Mouse (Mus musculus): Measurements from ENCODE around the gene Edem3.

DNA sequence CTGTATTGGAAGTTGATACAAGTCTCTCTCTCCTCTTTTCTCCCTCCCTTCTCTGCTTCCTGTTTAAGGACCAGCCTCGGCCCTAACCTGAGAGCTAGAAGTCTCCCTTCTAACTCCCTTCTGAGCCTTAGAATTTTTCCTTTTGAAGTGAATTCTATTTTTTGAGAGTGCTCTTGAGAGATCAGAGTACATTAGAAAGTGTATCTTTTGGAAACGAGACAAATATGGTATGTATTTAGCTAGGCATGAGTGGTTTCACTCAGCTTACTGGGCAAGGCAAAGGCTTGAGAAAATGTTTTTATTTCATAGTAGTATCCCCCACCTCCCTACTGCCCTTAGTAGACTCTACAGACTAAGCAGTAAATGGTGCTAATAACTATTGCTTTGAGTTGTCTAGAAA is 3.8 kb downstream of the Edem3 start:
- TF ChIP-seq CTCF (IDR thresholded peaks at IDR 0.05) (no peak), EP300 (IDR thresholded peaks at IDR 0.05) (peak; percentile 53; the same call in 1 of the 2 replicates)
